Mouse (Mus musculus): ENCODE data around the gene Dync1i1.

Dync1i1 gene

DNA sequence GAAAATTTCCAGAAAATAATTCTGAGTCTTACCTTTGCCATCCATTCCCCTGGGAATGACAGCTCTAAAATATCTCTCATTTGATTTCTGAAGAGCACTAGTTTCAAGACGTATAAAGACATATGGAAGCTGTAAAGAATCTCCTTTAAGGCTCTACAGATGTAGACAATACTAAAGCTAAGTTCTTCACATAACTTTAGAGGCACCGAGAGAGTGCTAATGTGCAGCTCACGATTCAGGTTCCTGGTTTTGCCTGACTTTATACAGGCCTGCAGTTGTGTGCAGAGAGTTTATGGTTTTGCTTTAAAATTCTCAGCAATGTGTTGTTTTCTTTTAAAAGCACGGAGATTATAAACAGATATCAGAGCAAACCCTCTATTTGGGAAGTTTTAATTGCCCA lies 242.1 kb downstream of the Dync1i1 start:
- no peak for DNase-seq (ENCODE audit: low read depth)

- DNase-seq (ENCODE audit: low read depth): no peak
These were observed 244.2 kb downstream of the Dync1i1 start for GRCm38 (mm10) chr6:5969613-5970012.

- DNase-seq (ENCODE audit: low read depth): no peak
These were observed 250.8 kb downstream of the Dync1i1 start for GRCm38 (mm10) chr6:5976241-5976640.

DNA sequence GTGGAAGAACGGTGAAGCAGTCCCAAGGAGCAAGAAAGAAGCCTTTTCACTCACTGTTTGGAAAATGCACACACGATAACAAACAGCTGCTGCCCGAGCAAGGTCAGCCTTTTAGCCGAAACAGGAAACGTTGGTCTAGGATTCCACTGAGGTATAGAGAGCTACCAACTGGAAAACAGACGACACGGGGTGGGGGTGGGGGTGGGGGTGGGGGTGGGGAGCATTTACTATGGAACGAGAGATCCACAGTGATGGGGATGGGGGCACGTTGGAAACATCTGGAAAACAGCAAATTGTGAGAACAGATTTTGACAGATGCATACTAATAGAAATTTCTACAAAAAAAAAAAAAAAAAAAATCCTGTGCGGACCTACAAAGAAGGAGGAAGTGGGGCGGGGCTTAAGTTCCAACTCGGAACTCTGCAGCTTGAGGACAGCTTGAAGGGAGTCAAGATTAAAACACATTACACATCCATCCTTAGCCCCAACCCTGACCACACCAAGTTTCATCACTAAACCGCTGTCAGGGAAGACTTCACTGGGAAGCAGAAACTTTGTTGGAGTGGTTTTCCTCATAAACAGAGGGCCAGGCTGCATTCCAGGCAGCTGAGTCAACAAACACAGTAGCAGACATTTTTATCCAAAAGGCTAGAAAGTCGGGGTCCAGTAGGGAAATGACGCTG lies 251.9 kb downstream of the Dync1i1 start:
- DNase-seq (ENCODE audit: low read depth): peak; percentile 69

DNA sequence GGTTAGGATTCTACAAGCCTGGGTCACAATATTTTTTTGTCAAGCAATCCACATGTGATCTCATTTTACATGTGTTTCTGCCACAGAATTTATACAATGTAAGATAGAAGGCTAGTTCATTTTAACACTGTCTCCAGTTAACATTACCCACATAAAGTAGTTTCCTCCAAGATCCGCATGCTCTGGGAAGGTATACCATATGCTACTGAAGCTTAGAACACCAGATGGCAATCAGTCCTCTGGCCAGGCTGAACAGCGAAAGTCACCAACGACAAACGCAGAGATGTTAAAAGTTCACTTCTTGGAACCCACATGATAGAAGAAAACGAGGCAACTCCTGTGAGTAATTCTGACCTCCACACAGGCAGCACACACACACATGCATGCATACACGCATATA lies 265.8 kb downstream of the Dync1i1 start:
- DNase-seq (ENCODE audit: low read depth): no peak

DNA sequence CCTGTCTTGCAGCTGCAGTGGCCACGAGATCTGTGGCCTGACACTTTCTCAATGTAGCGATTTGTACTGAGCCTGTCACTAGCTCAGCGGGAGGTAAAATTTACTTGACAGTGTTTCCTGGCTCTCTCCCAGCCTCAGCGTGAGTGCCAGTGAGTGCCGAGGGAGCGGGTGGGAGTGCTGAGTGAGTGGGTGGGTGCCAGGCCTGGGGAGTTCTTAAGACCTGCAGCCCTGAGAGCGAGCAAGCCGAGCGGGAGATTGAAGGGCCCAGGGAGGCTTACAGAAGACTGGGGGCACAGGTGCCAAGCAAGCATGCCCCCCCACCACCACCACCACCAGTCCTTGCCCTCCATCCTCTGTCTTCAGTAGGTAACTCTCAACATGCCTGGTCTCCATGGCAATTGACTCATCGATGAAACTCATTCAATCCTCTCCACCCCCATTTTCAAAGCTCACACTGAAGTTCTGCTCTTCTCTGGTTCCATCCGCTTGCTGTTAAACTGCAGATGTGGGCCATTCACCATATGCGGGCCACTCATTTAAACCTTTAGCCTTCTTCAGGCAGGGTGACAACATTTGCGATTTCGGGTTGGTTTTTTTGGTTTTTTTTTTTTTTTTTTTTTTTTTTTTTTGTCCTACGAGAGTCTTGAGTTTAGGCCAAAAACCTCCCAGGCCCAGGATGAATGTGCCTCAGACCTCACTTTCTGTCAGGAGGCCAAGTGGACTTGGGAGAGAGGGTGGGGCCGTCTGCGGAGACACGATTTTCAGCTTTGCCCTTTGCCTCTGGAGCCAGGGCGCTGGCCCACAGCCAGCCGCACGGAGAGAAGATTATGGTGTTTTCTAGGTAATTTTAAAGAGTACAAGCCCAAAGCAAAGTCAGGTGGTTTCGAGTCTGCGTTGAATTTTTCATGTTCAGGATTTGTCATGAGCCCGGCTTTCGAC lies 266.6 kb downstream of the Dync1i1 start:
- peak; percentile 82 for DNase-seq (ENCODE audit: low read depth)

- no peak for DNase-seq (ENCODE audit: low read depth)
These were observed 267.6 kb downstream of the Dync1i1 start for GRCm38 (mm10) chr6:5993056-5993455.

DNA sequence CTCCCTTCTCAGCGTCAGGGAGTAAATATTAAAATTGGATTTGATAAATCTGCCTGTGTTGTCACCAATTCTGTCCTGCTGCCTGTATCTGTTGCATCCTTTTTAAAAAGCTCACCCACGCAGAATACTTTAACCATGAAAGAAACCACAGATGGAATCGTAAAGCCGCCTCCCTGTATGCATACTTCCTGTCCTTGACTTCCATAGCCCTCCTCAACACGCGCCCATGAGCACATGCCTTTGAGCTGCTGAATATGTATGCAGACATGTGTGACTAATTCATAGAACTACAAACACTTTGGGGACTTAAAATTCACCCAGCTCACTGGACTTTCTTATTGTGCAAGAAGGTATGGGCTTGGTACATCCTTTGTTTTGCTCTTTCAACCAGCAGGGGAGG lies 272.1 kb downstream of the Dync1i1 start:
- DNase-seq (ENCODE audit: low read depth): peak; percentile 13

- DNase-seq (ENCODE audit: low read depth): no peak
These were observed 276.6 kb downstream of the Dync1i1 start for GRCm38 (mm10) chr6:6002061-6002460.

- DNase-seq (ENCODE audit: low read depth): no peak
These were observed 279.5 kb downstream of the Dync1i1 start for GRCm38 (mm10) chr6:6004756-6005485.

GRCm38 (mm10) chr6:6005762-6006431 lies 280.5 kb downstream of the Dync1i1 start:
- peak; percentile 77 for DNase-seq (ENCODE audit: low read depth)

DNA sequence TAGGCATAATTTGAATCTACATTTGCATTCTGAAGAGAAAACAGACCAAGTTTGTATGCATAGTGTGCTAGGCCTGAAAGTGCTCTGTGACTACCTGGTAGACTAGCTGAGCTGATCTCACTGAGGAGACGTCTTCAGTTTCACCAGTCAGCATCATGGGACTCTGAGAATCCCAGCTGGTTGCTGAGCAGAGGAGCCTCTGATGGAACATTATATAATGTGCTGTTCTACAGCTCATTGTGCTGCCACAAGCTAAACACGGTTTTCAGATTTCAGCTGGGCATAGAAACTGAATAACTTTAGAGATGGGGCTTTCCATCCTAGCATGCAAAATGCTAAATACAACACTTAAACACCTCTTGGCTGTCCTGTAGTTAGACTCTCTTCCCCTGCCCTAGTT lies 285.9 kb downstream of the Dync1i1 start:
- DNase-seq (ENCODE audit: low read depth): no peak

- DNase-seq (ENCODE audit: low read depth): no peak
These were observed 290.2 kb downstream of the Dync1i1 start for GRCm38 (mm10) chr6:6015616-6016015.

GRCm38 (mm10) chr6:6016931-6017330 lies 291.5 kb downstream of the Dync1i1 start:
- no peak for DNase-seq (ENCODE audit: low read depth)

- DNase-seq (ENCODE audit: low read depth): no peak
These were observed 298.5 kb downstream of the Dync1i1 start for GRCm38 (mm10) chr6:6023976-6024375.

DNA sequence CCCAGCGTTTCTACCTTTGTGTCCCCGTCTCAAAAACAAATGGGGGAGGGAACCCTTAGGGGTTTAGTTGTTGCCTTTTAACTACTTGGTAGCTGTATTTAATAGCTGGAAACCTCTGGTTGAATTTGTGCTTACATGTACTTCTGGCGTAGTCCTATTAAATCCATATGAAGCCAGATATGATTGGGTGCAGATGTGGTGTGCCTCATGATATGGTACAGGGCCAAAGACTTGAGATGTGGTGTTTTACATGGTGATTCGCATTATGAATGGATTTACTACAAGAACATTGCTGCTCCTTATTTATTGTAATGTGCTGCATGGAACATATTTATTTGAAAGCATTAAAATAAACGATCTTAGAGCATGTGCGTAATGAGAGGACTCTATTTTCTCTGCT lies 302.2 kb downstream of the Dync1i1 start:
- peak; percentile 39 for DNase-seq (ENCODE audit: low read depth)

DNA sequence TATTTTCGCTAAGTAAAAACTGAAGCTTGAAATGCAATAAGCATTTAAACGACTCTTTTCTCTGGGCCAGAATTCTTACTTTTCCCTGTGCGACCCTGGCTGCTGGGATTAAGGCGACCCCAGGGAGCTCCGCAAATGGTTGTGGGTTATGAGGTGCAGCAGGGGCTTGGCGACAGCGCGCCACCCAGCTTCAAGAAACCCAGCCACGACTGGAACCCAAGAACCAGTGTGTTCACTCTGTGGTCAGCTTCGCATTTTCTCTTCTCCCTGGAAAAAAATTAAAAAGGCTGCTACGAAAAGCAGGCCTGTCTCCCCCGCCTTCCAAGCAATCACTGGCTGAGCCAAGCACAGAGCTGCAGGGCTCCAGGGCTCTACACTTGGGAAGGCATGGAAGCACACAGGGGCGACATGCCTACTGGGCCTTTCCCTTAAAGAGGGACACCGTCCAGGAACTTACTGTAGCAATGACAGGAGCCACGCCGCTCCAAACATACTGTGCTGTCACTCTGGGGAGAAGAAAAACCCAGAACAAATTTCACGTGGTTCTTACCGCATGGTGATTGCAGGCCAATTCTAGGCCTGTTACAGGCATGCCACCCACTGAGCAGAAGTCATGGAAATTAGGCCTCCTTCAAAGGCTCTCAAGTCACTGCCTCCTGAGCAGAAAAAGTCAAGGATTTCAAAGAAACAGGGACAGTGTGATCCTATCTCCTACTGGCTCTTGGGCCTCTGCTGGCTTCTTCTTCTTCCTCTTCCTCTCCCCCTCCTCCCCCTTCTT lies 313.5 kb downstream of the Dync1i1 start:
- no peak for DNase-seq (ENCODE audit: low read depth)

- DNase-seq (ENCODE audit: low read depth): no peak
These were observed 321.4 kb downstream of the Dync1i1 start for GRCm38 (mm10) chr6:6046729-6047424.

DNA sequence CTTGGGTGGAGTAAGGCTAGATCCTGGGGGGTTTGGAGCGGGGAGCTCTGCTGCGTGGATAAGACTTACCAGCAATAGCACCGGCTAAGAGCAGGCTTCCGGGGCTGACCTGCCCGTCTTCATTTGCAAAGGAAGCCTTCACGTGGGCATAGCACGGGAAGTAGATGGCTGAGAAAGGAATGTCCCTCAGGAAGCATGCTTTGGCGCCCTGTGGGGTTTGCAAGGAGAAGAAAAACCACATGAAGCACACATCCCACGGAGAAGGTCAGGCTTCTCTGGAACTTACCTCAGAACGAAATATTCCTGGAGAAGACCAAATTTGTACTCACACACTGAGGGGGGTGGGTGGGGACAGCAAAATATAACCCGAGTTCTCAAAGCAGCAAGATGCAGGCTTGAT lies 327.3 kb downstream of the Dync1i1 start:
- no peak for DNase-seq (ENCODE audit: low read depth)

- no peak for DNase-seq (ENCODE audit: low read depth)
These were observed 328.5 kb downstream of the Dync1i1 start for GRCm38 (mm10) chr6:6053946-6054345.

GRCm38 (mm10) chr6:6058548-6058947 lies 333.1 kb downstream of the Dync1i1 start:
- DNase-seq (ENCODE audit: low read depth): no peak

All from NIH3T3 (cell line).